Mouse (Mus musculus) heart, embryonic 11.5 days (tissue): Measurements from ENCODE around the gene Fam102a. TPM values are rescaled to one million over a fixed set of nuclear protein-coding genes. Genes with fewer than 3 reads are reported as not detected.

ENCODE experiments used
- ATAC-seq: fragments of 200-750 bp; cut with Nextera tagmentation; replicated peaks from 2 replicates; pipeline ENCODE4 v1.8.0; 2017; ENCODE audit warnings: moderate library complexity; ENCODE audit not compliant: insufficient number of reproducible peaks, low FRiP score, low TSS enrichment
- H3K27ac ChIP-seq: fragments of 300-500 bp; sonication (generic); 2 replicates; pipeline ENCODE4 v1.5.1; 2014; ENCODE audit warnings: mild to moderate bottlenecking, low read depth, low read length
- H3K27me3 ChIP-seq: fragments of 300-500 bp; sonication (generic); 2 replicates; pipeline ENCODE4 v1.6.1; 2014; ENCODE audit warnings: mild to moderate bottlenecking, low read length, mixed read lengths; ENCODE audit not compliant: control insufficient read depth, insufficient read depth
- H3K36me3 ChIP-seq: fragments of 300-500 bp; sonication (generic); 2 replicates; pipeline ENCODE4 v1.6.1; 2014; ENCODE audit warnings: mild to moderate bottlenecking, low read length, moderate library complexity, mixed read lengths; ENCODE audit not compliant: control insufficient read depth, insufficient read depth
- H3K4me1 ChIP-seq: fragments of 300-500 bp; sonication (generic); 2 replicates; pipeline ENCODE4 v1.6.1; 2014; ENCODE audit warnings: low read length; ENCODE audit not compliant: control insufficient read depth, insufficient read depth
- H3K4me2 ChIP-seq: fragments of 300-500 bp; sonication (generic); 2 replicates; pipeline ENCODE4 v1.6.1; 2014; ENCODE audit warnings: mild to moderate bottlenecking, moderate library complexity
- H3K4me3 ChIP-seq: fragments of 300-500 bp; sonication (generic); 2 replicates; pipeline ENCODE4 v1.5.1; 2014; ENCODE audit warnings: low read depth, low read length
- H3K9ac ChIP-seq: fragments of 300-500 bp; sonication (generic); 2 replicates; pipeline ENCODE4 v1.6.1; 2014; ENCODE audit warnings: mild to moderate bottlenecking, low read depth, low read length, moderate library complexity
- H3K9me3 ChIP-seq: fragments of 300-500 bp; sonication (generic); replicated peaks from 2 replicates; pipeline ENCODE4 v1.6.1; 2016; ENCODE audit warnings: low read length; ENCODE audit not compliant: control insufficient read depth
- WGBS: fragments of 180-500 bp; shearing (Covaris S2); extraction: QIAGEN DNeasy Blood & Tissue Kit; methylation state at CpG from one replicate; pipeline ENCODE4 v1.1.7; 2014; ENCODE audit not compliant: insufficient replicate concordance; 5-methylcytosine and 5-hydroxymethylcytosine counted together
- polyA plus RNA-seq: library from polyadenylated mRNA; unstranded; fragments of >200 nt; fragmentation: Nextera tagmentation; extraction: Ambion mirVana; gene quantifications from 2 replicates; pipeline ENCODE4 v1.2.1, GENCODE M21; 2014

The Fam102a gene
- polyA plus RNA-seq, 1 experiment from 2014 or later: 5.2 TPM

DNA sequence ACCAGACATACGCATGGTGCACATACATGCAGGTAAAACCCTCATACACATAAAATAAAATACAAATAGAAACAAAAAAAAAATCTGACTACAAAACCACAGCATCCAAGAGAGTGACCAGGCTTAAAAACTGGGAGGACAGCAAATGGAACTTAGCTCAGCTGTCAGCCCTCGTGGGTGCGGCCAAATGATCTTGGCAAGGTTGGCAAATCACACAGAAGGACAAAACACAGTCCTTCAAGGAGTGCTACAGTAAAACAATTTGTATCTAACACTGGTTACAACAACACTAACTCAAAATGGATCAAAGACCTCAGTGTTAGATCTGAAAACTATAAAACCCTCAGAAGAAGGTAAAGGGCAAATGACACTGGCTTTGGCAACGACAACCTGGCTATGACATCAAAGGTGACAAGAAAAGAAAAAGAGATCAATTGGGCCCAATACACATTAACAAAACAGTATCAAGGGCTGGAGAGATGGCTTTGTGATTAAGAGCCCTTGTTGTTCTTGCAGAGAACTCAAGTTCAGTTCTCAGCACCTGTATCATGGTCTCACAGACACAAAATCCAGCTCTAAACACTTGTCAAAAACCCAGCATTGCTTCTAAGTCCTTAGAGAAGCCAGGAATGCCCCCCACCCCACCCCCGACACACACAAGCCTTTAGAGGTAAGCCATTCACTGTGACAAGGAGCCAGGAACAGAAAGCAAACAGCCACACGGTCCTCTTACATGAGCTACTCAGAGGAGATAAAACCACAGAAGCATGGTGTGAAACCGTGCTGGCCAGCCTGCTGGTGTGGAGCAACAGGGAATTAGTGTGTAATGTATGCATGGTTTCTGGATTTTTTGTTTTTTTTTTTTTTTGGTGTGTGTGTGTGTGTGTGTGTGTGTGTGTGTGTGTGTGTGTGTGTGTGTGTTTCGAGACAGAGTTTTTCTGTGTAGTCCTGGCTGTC is 14.8 kb upstream of the Fam102a start:
- no peak overlapping the region for H3K9ac ChIP-seq
- no peak overlapping the region for H3K4me3 ChIP-seq
- no peaks in the 10 kb centered on the region for H3K9me3 ChIP-seq
- no peak for ATAC-seq
- no peaks in the 10 kb centered on the region for H3K36me3 ChIP-seq
- no peaks in the 10 kb centered on the region for H3K27me3 ChIP-seq
- H3K27ac ChIP-seq: no peak overlapping the region
- no peak overlapping the region for H3K4me2 ChIP-seq
- 68% methylated on average over 8 of the region's 8 CpGs for WGBS
- no peaks in the 10 kb centered on the region for H3K4me1 ChIP-seq

DNA sequence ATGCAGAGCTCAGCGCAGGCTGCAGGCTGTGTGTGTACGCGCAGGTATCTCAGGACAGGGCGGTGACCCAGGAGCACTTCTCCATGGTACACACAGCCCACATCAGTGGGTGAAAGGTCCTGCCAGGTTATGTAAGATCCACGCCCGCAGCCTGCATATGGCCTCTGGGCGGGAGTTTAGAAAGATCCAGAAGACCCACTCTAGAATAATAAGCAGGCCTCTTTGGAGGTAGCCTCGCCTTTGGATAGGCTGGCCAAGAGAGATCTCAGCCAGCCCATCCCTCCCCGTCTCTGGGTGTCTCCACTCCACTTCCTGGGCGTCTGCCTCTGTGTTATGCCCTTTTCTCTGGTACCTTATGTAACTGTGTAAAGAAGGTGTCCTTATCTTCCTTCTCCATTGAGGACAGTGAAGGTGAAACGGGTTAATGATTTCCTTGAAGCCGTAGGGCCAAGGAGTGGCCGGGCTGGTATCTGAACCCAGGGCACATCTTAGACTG is 10.5 kb upstream of the Fam102a start:
- 81% methylated on average over 13 of the region's 13 CpGs for WGBS
- Histone ChIP-seq H3K9ac (no peak overlapping the region), H3K4me2 (no peak overlapping the region), H3K27me3 (no peaks in the 10 kb centered on the region), H3K9me3 (no peaks in the 10 kb centered on the region), H3K27ac (no peak overlapping the region), H3K36me3 (no peaks in the 10 kb centered on the region), H3K4me3 (no peak overlapping the region), H3K4me1 (no peaks in the 10 kb centered on the region)
- ATAC-seq: no peak

DNA sequence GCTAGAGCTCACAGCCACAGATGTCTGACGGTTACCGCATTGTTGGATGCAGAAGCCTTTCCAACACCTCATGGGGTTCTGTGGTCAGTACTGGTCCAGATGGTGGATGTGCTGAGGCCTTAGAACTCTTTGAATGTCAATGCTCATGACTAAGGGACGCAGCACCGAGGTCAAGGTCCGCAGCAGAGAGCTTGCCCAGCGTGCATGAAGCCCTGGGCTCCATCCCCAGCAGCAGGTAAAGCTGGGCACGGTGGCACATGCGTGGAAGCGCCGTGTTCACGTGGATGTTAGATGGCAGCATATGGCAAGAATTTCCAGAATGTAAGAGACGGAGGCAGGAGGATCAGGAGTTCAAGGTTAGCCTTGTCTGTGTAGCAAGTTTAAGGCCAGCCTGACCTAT is 9.3 kb upstream of the Fam102a start:
- no peak for ATAC-seq
- WGBS: 80% methylated on average over 12 of the region's 12 CpGs
- Histone ChIP-seq H3K4me2 (no peak overlapping the region), H3K4me3 (no peak overlapping the region), H3K4me1 (no peaks in the 10 kb centered on the region), H3K9ac (no peak overlapping the region), H3K36me3 (no peaks in the 10 kb centered on the region), H3K27ac (no peak overlapping the region), H3K9me3 (no peaks in the 10 kb centered on the region), H3K27me3 (no peaks in the 10 kb centered on the region)

DNA sequence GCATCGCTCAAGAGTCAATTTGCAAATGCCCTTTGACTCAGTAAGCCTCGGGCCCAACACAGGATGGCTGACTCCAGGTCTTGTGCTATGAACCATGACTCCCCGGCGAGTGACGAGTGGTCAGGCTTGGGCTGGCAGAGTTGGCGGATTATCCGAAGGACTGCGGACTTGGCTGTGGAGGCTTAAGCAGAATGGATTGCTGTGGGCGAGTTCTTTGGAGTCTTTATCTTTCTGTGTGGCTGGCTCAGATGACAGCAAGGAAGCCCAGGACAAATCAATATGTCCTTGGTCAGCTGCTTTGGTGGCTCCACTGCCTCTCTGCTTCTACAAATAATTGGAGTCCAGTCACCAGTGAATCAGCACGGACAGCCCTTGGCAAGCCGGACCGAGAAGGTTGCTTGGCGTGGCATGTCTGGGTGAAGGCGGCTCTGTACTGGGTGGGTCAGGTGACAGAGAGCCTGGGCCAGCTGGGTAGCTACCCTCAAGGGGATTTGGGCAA is 7.6 kb upstream of the Fam102a start:
- Histone ChIP-seq H3K4me2 (no peak overlapping the region), H3K4me1 (no peaks in the 10 kb centered on the region), H3K9ac (no peak overlapping the region), H3K27ac (no peak overlapping the region), H3K27me3 (no peaks in the 10 kb centered on the region), H3K4me3 (no peak overlapping the region), H3K36me3 (no peaks in the 10 kb centered on the region), H3K9me3 (no peaks in the 10 kb centered on the region)
- no peak for ATAC-seq
- 74% methylated on average over 14 of the region's 14 CpGs for WGBS

DNA sequence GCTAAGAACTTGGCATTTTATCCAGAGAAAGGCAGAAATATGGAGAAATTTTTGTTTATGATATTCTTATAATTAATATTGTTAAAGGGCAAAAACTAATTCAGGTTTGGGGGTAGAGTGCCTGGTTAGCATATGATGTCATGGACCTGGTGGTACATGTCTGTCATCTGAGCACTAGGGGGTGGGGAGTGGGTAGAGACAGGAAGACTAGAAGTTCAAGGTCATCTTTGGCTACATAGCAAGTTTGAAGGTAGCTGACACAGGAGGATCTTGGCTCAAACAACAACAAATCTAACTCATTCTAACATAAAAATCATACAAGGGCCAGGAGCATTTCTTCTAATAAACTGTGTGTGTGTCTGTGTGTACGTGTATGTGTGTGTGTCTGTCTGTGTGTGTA is 6.8 kb upstream of the Fam102a start:
- Histone ChIP-seq H3K4me1 (no peaks in the 10 kb centered on the region), H3K9ac (no peak overlapping the region), H3K9me3 (no peaks in the 10 kb centered on the region), H3K36me3 (no peaks in the 10 kb centered on the region), H3K4me3 (no peak overlapping the region), H3K27me3 (no peaks in the 10 kb centered on the region), H3K4me2 (no peak overlapping the region), H3K27ac (no peak overlapping the region)
- no peak for ATAC-seq
- 73% methylated on average over 1 of the region's 1 CpGs for WGBS

DNA sequence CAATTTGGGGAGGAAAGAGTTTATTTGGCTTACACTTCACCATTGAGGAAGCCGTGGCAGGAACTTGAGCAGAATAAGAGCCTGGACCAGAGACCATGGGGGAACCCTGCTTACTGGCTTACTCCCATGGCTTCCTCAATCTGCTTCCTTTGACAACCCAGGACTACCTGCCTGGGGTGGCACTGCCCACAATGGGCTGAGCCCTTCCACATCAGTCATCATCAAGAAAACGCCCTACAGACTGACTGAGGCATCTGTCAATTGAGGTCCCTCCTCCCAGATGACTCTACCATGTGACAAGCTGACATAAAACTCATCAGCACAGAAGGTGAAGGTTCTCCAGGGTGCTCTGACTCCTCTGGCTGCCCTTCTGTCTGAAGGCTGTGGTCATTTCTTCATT is 4.7 kb upstream of the Fam102a start:
- no peak overlapping the region for H3K27ac ChIP-seq
- no peak for ATAC-seq
- no peak overlapping the region for H3K4me3 ChIP-seq
- no peaks in the 10 kb centered on the region for H3K27me3 ChIP-seq
- H3K36me3 ChIP-seq: no peaks in the 10 kb centered on the region
- WGBS: 83% methylated on average over 2 of the region's 2 CpGs
- no peaks in the 10 kb centered on the region for H3K9me3 ChIP-seq
- H3K9ac ChIP-seq: no peak overlapping the region
- peaks cover 7% of the 10 kb centered on the region for H3K4me1 ChIP-seq
- no peak overlapping the region for H3K4me2 ChIP-seq

DNA sequence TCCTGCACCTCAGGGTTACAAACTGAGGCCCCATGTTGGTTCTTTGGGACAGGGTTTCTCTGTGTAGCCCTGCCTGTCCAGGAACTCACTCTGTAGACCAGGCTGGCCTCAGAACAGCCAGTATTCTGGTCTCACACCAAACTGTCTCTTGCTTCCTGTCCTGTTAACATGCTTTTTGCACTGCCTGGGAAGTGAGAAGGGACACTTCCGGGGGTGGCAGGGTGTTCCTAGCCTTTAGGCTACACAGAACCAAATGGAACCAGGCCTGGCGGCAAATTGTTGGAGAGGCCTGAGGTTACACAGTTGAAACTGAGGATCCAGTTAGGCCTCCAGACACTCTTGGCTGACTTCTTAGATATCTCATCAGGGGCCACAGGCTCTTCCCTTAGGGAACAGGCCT is 2.0 kb upstream of the Fam102a start:
- no peak overlapping the region for H3K4me3 ChIP-seq
- no peak for ATAC-seq

DNA sequence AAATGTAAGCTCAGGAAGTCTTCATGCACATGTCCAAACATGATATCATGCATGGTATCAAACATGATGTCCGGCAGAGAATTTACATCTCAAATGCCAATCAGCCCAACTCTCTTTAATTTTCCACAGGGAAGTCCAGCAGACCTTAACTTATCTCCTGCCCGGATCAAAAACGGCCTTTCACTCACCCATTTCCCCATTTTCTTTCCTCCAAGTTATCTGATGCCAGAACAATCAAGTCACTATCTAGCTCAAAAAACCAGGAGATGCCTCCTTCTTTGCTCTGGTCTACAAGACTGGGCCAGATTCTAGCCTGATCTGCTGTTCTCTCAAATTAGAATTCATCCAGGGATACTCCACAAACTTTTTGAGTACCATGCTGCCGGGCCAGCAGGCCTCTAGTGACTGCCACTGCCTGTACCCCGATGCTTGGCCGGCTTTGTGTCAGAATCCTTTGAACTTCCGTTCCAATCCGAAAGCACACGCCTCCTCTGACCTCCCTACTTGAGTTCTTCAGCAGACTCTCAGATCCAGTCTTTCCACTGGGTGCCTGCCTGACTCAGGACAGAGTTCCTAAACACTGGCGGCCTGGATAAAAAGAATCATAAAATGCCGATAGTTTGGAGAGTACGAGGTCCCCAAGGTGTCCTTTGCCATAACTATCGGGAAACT is 935 bp upstream of the Fam102a start:
- no peak for ATAC-seq
- Histone ChIP-seq H3K27ac (peak overlapping the region; percentile 84), H3K4me1 (peaks cover 40% of the 10 kb centered on the region), H3K27me3 (no peaks in the 10 kb centered on the region), H3K9me3 (no peaks in the 10 kb centered on the region), H3K4me2 (peak overlapping the region; percentile 83), H3K36me3 (no peaks in the 10 kb centered on the region), H3K4me3 (peak overlapping the region; percentile 80), H3K9ac (peak overlapping the region; percentile 70)
- 10% methylated on average over 13 of the region's 13 CpGs for WGBS

More for the DNA sequence above, 2.0 kb upstream of the Fam102a start:
- no peak overlapping the region for H3K4me2 ChIP-seq
- H3K9me3 ChIP-seq: no peaks in the 10 kb centered on the region
- H3K27ac ChIP-seq: no peak overlapping the region
- no peak overlapping the region for H3K9ac ChIP-seq
- 79% methylated on average over 2 of the region's 2 CpGs for WGBS
- H3K36me3 ChIP-seq: no peaks in the 10 kb centered on the region
- H3K4me1 ChIP-seq: peaks cover 30% of the 10 kb centered on the region
- H3K27me3 ChIP-seq: no peaks in the 10 kb centered on the region
